Mouse (Mus musculus): ENCODE data around the gene Thegl. TPM values are rescaled to one million over a fixed set of nuclear protein-coding genes. Genes with fewer than 3 reads are reported as not detected.
"Not testable (repeated sequence)": the region's sequence is repeated elsewhere in the genome, so short reads cannot be mapped to it uniquely, and the experiment has no call there.

Thegl gene
- 0.86 and 1.6 TPM in 2 replicates for polyA plus RNA-seq (2015; fragmentation: Nextera tagmentation; extraction: Ambion mirVana)

DNA sequence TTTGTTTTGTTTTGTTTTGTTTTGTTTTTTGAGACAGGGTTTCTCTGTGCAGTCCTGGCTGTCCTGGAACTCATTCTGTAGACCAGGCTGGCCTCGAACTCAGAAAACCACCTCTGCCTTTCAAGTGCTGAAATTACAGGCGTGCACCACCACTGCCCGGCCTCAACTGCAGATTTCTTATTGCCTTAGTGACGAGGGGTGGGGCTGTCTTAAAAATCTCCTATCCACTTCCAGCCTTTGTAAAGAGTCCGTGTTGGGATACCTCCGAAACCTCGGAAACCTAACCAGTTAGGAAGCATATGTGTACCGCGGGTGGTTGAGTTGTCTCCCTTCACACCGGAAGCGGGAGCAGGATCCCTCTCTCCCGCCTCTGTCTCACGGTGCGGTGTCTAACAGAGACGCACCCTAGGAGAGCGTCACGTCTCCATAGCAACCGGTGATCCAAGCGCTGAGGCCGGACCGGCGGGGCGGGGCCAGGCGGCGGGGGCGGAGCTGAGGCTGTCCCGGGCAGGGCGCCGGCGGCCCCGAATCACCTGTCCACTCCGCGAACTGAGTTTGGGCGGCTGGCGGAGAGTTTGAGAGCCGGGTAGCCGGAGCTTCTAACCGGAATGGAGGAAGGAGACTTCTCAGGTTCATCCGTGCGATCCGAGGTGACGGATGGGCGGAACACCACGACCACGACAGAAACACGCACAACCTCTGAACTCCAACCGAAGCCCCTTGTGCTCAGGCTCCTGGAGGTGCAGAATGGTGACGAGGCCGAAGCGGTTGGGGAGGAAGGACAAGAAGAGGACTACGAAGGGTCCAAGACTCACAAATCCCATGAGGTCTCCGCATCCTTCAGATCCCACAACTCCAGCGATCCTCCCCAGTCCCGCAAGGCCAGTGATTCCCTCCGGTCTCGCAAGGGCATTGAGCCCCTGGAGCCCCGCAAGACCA lies at the start of gene Thegl:
Gene Thegl (plus strand): TSS at position 480 of the 939 bp plus-strand sequence.
- H3K4me1 ChIP-seq (ENCODE audit: control insufficient read depth, insufficient read depth, low read length): no peaks in the 10 kb centered on the region
- WGBS: 12% methylated on average over 57 of the region's 57 CpGs
- H3K27ac ChIP-seq (ENCODE audit: low read length): no peak within 1 kb of the TSS
- H3K9ac ChIP-seq (ENCODE audit: low read depth, low read length): peak within 1 kb of the TSS; percentile 45; the same call in 1 of the 2 replicates
- peak; percentile 100 for ATAC-seq
- H3K27me3 ChIP-seq (replicated peaks; ENCODE audit: control insufficient read depth, insufficient read depth, low read length): no peaks in the 10 kb centered on the region
- H3K9me3 ChIP-seq (ENCODE audit: control insufficient read depth, low read length): peaks cover 3% of the 10 kb centered on the region; the same call in 1 of the 2 replicates
- peak within 1 kb of the TSS; percentile 90 for H3K4me2 ChIP-seq (ENCODE audit: low read depth, low read length)
- H3K4me3 ChIP-seq (ENCODE audit: low read length): peak within 1 kb of the TSS; percentile 57
- no peaks in the 10 kb centered on the region for H3K36me3 ChIP-seq (ENCODE audit: control insufficient read depth, insufficient read depth, low read length)

DNA sequence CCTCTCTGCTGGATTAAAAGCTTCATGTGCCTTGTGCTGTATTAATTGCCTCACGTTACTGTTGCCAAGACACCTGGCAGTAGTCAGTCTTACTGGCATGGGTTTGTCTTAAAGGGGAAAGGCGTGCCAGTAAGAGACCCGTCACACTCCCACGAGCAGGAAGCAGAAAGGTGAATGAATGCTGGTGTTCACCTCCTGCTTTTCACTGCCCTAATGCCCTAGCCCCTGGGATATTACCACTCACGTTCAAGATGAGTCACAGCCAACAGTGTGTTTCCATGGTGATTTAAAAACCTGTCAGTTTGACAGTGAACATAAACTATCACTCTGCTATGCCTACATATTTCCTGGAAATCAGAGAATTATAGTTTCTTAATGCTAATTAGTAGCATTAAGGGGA lies 46.6 kb upstream of the Thegl start:
- no peak overlapping the region for H3K4me3 ChIP-seq (ENCODE audit: low read length)
- no peak for ATAC-seq
- H3K27ac ChIP-seq (ENCODE audit: low read length): no peak overlapping the region
- H3K4me1 ChIP-seq (ENCODE audit: control insufficient read depth, insufficient read depth, low read length): peaks cover 5% of the 10 kb centered on the region; the same call in 1 of the 2 replicates
- H3K36me3 ChIP-seq (ENCODE audit: control insufficient read depth, insufficient read depth, low read length): peaks cover 13% of the 10 kb centered on the region
- no peaks in the 10 kb centered on the region for H3K27me3 ChIP-seq (replicated peaks; ENCODE audit: control insufficient read depth, insufficient read depth, low read length)
- no peak overlapping the region for H3K9ac ChIP-seq (ENCODE audit: low read depth, low read length)
- no peak overlapping the region for H3K4me2 ChIP-seq (ENCODE audit: low read depth, low read length)
- WGBS: 65% methylated on average over 5 of the region's 5 CpGs
- H3K9me3 ChIP-seq (ENCODE audit: control insufficient read depth, low read length): no peaks in the 10 kb centered on the region

- not testable (repeated sequence) for H3K27me3 ChIP-seq (replicated peaks; ENCODE audit: control insufficient read depth, insufficient read depth, low read length); ATAC-seq; H3K27ac ChIP-seq (ENCODE audit: low read length); H3K9ac ChIP-seq (ENCODE audit: low read depth, low read length); H3K36me3 ChIP-seq (ENCODE audit: control insufficient read depth, insufficient read depth, low read length); H3K4me2 ChIP-seq (ENCODE audit: low read depth, low read length); H3K4me3 ChIP-seq (ENCODE audit: low read length); H3K9me3 ChIP-seq (ENCODE audit: control insufficient read depth, low read length)
- H3K4me1 ChIP-seq (ENCODE audit: control insufficient read depth, insufficient read depth, low read length): peaks cover 11% of the 10 kb centered on the region; the same call in 1 of the 2 replicates
- WGBS: 59% methylated on average over 1 of the region's 1 CpGs
Observed at GRCm38 (mm10) chr5:76971115-76971514, 44.7 kb upstream of the Thegl start.

DNA sequence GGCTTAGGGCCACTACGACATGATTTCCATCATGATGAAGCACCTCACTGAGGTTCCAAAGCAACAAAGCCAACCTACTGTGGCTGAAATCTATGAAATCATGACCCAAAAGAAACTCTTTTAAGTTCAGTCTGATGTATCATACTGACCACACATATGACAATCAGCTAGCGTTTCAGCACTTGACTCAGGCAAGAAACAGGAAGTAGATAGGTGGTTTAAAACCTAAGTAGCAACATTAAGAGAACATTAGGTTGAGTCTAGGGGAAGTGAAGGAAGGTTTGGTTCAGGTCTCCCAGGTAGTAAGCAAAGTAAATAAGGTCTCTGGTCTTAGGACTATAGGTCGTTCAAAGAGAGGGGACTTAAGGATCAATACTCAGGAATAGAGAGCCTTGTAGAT lies 42.3 kb upstream of the Thegl start:
- peaks cover 11% of the 10 kb centered on the region; the same call in 1 of the 2 replicates for H3K4me1 ChIP-seq (ENCODE audit: control insufficient read depth, insufficient read depth, low read length)
- peak overlapping the region; percentile 78 for H3K4me3 ChIP-seq (ENCODE audit: low read length)
- H3K27ac ChIP-seq (ENCODE audit: low read length): no peak overlapping the region
- WGBS: 57% methylated on average over 3 of the region's 3 CpGs
- no peaks in the 10 kb centered on the region for H3K9me3 ChIP-seq (ENCODE audit: control insufficient read depth, low read length)
- peak overlapping the region; percentile 92; the same call in 1 of the 2 replicates for H3K9ac ChIP-seq (ENCODE audit: low read depth, low read length)
- H3K4me2 ChIP-seq (ENCODE audit: low read depth, low read length): peak overlapping the region; percentile 62
- no peak for ATAC-seq
- H3K27me3 ChIP-seq (replicated peaks; ENCODE audit: control insufficient read depth, insufficient read depth, low read length): no peaks in the 10 kb centered on the region
- peaks cover 6% of the 10 kb centered on the region; the same call in 1 of the 2 replicates for H3K36me3 ChIP-seq (ENCODE audit: control insufficient read depth, insufficient read depth, low read length)

GRCm38 (mm10) chr5:76974207-76974553 lies 41.6 kb upstream of the Thegl start:
- Histone ChIP-seq H3K4me2 (ENCODE audit: low read depth, low read length) (peak overlapping the region; percentile 62), H3K27ac (ENCODE audit: low read length) (no peak overlapping the region), H3K36me3 (ENCODE audit: control insufficient read depth, insufficient read depth, low read length) (no peaks in the 10 kb centered on the region), H3K9me3 (ENCODE audit: control insufficient read depth, low read length) (no peaks in the 10 kb centered on the region), H3K4me3 (ENCODE audit: low read length) (peak overlapping the region; percentile 78), H3K4me1 (ENCODE audit: control insufficient read depth, insufficient read depth, low read length) (peaks cover 11% of the 10 kb centered on the region; the same call in 1 of the 2 replicates), H3K27me3 (replicated peaks; ENCODE audit: control insufficient read depth, insufficient read depth, low read length) (no peaks in the 10 kb centered on the region), H3K9ac (ENCODE audit: low read depth, low read length) (peak overlapping the region; percentile 92)
- 2% methylated on average over 17 of the region's 17 CpGs for WGBS
- peak; percentile 58; the same call in 1 of the 2 replicates for ATAC-seq

DNA sequence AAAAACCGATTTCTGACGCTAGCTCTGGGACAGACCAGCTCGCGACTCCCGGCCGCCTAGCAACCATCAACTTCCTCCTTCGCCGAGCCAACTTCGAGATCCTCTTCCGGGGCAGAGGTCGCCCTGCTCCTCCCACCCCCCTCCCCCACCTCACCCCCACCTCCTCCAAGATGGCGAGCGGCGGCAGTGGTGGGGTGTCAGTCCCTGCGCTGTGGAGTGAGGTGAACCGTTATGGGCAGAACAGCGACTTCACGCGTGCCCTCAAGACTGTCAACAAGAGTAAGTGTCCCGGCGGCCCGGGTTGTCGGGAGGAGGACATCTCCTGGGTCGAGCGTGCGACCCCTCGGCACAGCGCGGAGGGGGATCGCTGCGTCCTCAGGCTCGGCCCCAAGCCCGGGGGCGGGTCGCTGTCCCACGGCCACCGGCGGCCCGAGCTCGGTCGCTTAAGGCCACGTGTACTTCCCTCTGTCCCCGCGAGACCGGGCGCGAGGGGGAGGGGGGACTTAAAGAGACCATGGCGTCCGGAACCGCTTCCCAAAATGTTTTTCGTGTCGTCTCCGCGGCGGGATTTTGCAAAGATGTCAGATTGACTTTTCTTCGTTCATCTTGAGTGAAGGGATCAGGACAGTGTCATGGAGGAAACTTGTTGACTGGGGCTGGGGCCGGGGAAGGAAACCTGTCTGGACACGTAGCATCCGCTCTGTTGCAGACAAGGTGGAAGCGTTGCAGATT lies 41.1 kb upstream of the Thegl start, which contains the start of gene Srp72:
Gene Srp72 (plus strand): TSS at position 130 of the 732 bp plus-strand sequence.
- H3K9ac ChIP-seq (ENCODE audit: low read depth, low read length): peak within 1 kb of the TSS; percentile 92
- peaks cover 11% of the 10 kb centered on the region; the same call in 1 of the 2 replicates for H3K4me1 ChIP-seq (ENCODE audit: control insufficient read depth, insufficient read depth, low read length)
- WGBS: under 1% methylated on average over 60 of the region's 60 CpGs
- H3K27me3 ChIP-seq (replicated peaks; ENCODE audit: control insufficient read depth, insufficient read depth, low read length): no peaks in the 10 kb centered on the region
- peak within 1 kb of the TSS; percentile 78 for H3K4me3 ChIP-seq (ENCODE audit: low read length)
- ATAC-seq: peak; percentile 94
- peak within 1 kb of the TSS; percentile 62 for H3K4me2 ChIP-seq (ENCODE audit: low read depth, low read length)
- H3K36me3 ChIP-seq (ENCODE audit: control insufficient read depth, insufficient read depth, low read length): peaks cover 3% of the 10 kb centered on the region; the same call in 1 of the 2 replicates
- peak within 1 kb of the TSS; percentile 84 for H3K27ac ChIP-seq (ENCODE audit: low read length)
- H3K9me3 ChIP-seq (ENCODE audit: control insufficient read depth, low read length): no peaks in the 10 kb centered on the region

- Histone ChIP-seq H3K9me3 (ENCODE audit: control insufficient read depth, low read length) (no peaks in the 10 kb centered on the region), H3K9ac (ENCODE audit: low read depth, low read length) (peak overlapping the region; percentile 92; the same call in 1 of the 2 replicates)
Observed at GRCm38 (mm10) chr5:76975736-76976135, 40.1 kb upstream of the Thegl start.

GRCm38 (mm10) chr5:76984015-76984414 lies 31.8 kb upstream of the Thegl start:
- 93% methylated on average over 11 of the region's 11 CpGs for WGBS
- Histone ChIP-seq H3K4me2 (ENCODE audit: low read depth, low read length) (no peak overlapping the region), H3K36me3 (ENCODE audit: control insufficient read depth, insufficient read depth, low read length) (peaks cover 27% of the 10 kb centered on the region), H3K27me3 (replicated peaks; ENCODE audit: control insufficient read depth, insufficient read depth, low read length) (no peaks in the 10 kb centered on the region), H3K9me3 (ENCODE audit: control insufficient read depth, low read length) (no peaks in the 10 kb centered on the region), H3K9ac (ENCODE audit: low read depth, low read length) (no peak overlapping the region), H3K4me3 (ENCODE audit: low read length) (no peak overlapping the region), H3K27ac (ENCODE audit: low read length) (no peak overlapping the region), H3K4me1 (ENCODE audit: control insufficient read depth, insufficient read depth, low read length) (no peaks in the 10 kb centered on the region)
- ATAC-seq: no peak

More at GRCm38 (mm10) chr5:76975736-76976135, 40.1 kb upstream of the Thegl start:
- Histone ChIP-seq H3K27me3 (replicated peaks; ENCODE audit: control insufficient read depth, insufficient read depth, low read length) (no peaks in the 10 kb centered on the region), H3K27ac (ENCODE audit: low read length) (no peak overlapping the region), H3K4me3 (ENCODE audit: low read length) (peak overlapping the region; percentile 78), H3K4me2 (ENCODE audit: low read depth, low read length) (peak overlapping the region; percentile 61), H3K4me1 (ENCODE audit: control insufficient read depth, insufficient read depth, low read length) (peaks cover 11% of the 10 kb centered on the region; the same call in 1 of the 2 replicates), H3K36me3 (ENCODE audit: control insufficient read depth, insufficient read depth, low read length) (peaks cover 7% of the 10 kb centered on the region; the same call in 1 of the 2 replicates)
- no peak for ATAC-seq
- WGBS: 81% methylated on average over 8 of the region's 8 CpGs

DNA sequence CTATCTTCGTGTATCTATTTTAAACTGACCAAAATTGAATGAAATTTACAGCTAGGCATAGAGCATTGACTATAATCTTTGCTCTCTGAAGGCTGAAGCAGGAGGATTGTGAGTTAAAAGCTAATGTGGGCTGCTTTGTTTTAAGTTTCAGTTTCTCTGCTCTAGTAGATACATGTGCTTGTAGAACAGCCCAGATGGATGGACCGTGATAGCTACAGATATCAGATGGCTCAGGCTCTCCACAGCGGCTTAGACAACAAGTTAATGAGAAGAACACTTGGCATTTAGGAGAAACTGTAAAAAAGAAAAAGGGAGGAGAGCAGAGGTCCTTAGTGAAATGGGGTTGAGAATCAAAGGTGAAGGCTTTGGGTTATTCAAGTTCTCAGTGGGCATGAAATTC lies 25.0 kb upstream of the Thegl start:
- H3K4me1 ChIP-seq (ENCODE audit: control insufficient read depth, insufficient read depth, low read length): no peaks in the 10 kb centered on the region
- H3K27me3 ChIP-seq (replicated peaks; ENCODE audit: control insufficient read depth, insufficient read depth, low read length): no peaks in the 10 kb centered on the region
- 94% methylated on average over 3 of the region's 3 CpGs for WGBS
- H3K36me3 ChIP-seq (ENCODE audit: control insufficient read depth, insufficient read depth, low read length): peaks cover 25% of the 10 kb centered on the region
- no peaks in the 10 kb centered on the region; the same call in 1 of the 2 replicates for H3K9me3 ChIP-seq (ENCODE audit: control insufficient read depth, low read length)
- no peak overlapping the region for H3K27ac ChIP-seq (ENCODE audit: low read length)
- no peak overlapping the region for H3K9ac ChIP-seq (ENCODE audit: low read depth, low read length)
- H3K4me3 ChIP-seq (ENCODE audit: low read length): no peak overlapping the region
- no peak overlapping the region for H3K4me2 ChIP-seq (ENCODE audit: low read depth, low read length)
- no peak for ATAC-seq

Data from intestine, embryonic 16.5 days (tissue).